Mouse (Mus musculus) kidney, adult 8-10 months (tissue): ENCODE results near the gene Syt2.

Source experiments
- DNase-seq, 2 experiments: peaks; one replicate each; pipeline ENCODE4 v3.0.0; 2022

The Syt2 gene

GRCm38 (mm10) chr1:134706549-134706948, 60.1 kb downstream of the Syt2 start:
- no peak for DNase-seq

GRCm38 (mm10) chr1:134707516-134707915, 61.0 kb downstream of the Syt2 start:
- DNase-seq = no peak

- no peak for DNase-seq
These were observed 61.8 kb downstream of the Syt2 start for GRCm38 (mm10) chr1:134708274-134708673.

GRCm38 (mm10) chr1:134708801-134709385, 62.4 kb downstream of the Syt2 start:
- DNase-seq = no peak

- no peak for DNase-seq
These were observed 63.2 kb downstream of the Syt2 start for GRCm38 (mm10) chr1:134709411-134710306.

GRCm38 (mm10) chr1:134711061-134711460, 64.6 kb downstream of the Syt2 start:
- DNase-seq = no peak

GRCm38 (mm10) chr1:134711653-134712052, 65.2 kb downstream of the Syt2 start:
- no peak for DNase-seq

- DNase-seq = no peak
These were observed 66.4 kb downstream of the Syt2 start for GRCm38 (mm10) chr1:134712781-134713299.

- no peak for DNase-seq
These were observed 67.0 kb downstream of the Syt2 start for GRCm38 (mm10) chr1:134713421-134713969.

GRCm38 (mm10) chr1:134714166-134714565, 67.7 kb downstream of the Syt2 start:
- DNase-seq = no peak

GRCm38 (mm10) chr1:134715092-134715491, 68.6 kb downstream of the Syt2 start:
- peak in 1 of 2 experiments; percentile 24 for DNase-seq

GRCm38 (mm10) chr1:134719718-134720304, 73.3 kb downstream of the Syt2 start:
- DNase-seq = no peak

- no peak for DNase-seq
These were observed 75.0 kb downstream of the Syt2 start for GRCm38 (mm10) chr1:134721486-134721885.

- no peak for DNase-seq
These were observed 76.4 kb downstream of the Syt2 start for GRCm38 (mm10) chr1:134722891-134723290.

- peak in 1 of 2 experiments; percentile 24 for DNase-seq
These were observed 78.8 kb downstream of the Syt2 start for GRCm38 (mm10) chr1:134725276-134725675.

- DNase-seq = no peak
These were observed 80.0 kb downstream of the Syt2 start for GRCm38 (mm10) chr1:134726480-134726879.

- peak in 1 of 2 experiments; percentile 11 for DNase-seq
These were observed 80.8 kb downstream of the Syt2 start for GRCm38 (mm10) chr1:134727256-134727655.

GRCm38 (mm10) chr1:134733659-134734058, 87.2 kb downstream of the Syt2 start:
- DNase-seq = no peak

- DNase-seq = no peak
These were observed 91.0 kb downstream of the Syt2 start for GRCm38 (mm10) chr1:134737463-134737862.

GRCm38 (mm10) chr1:134741433-134741832, 95.0 kb downstream of the Syt2 start:
- DNase-seq = no peak

- no peak for DNase-seq
These were observed 95.6 kb downstream of the Syt2 start for GRCm38 (mm10) chr1:134741946-134742661.

- no peak for DNase-seq
These were observed 99.2 kb downstream of the Syt2 start for GRCm38 (mm10) chr1:134745648-134746047.
